Mouse (Mus musculus) brain, embryonic 14.5 days (tissue): ENCODE results near the gene Wdr12. TPM values are rescaled to one million over a fixed set of nuclear protein-coding genes. Genes with fewer than 3 reads are reported as not detected.
"Not testable (repeated sequence)": the region's sequence is repeated elsewhere in the genome, so short reads cannot be mapped to it uniquely, and the experiment has no call there.

Experiments used
- DNase-seq: peaks from one replicate; pipeline ENCODE4 v3.0.0-alpha.2; 2011; ENCODE audit warnings: low read depth
- CTCF ChIP-seq: fragments of 200-500 bp; IDR thresholded peaks from 2 replicates; pipeline ENCODE4 v1.5.1; 2012; ENCODE audit warnings: inconsistent platforms, mild to moderate bottlenecking, moderate library complexity, borderline replicate concordance; ENCODE audit not compliant: insufficient read depth, insufficient read length; ENCODE audit errors: extremely low read depth
- POLR2A ChIP-seq: fragments of 200-500 bp; IDR thresholded peaks from 2 replicates; pipeline ENCODE4 v1.6.1; 2012; ENCODE audit warnings: mild to moderate bottlenecking, inconsistent platforms, borderline replicate concordance; ENCODE audit not compliant: poor library complexity, insufficient read depth, insufficient read length, severe bottlenecking; ENCODE audit errors: extremely low read depth
- polyA plus RNA-seq: library from polyadenylated mRNA; depleted of rRNA; stranded (reverse); fragments of >200 nt; gene quantifications from 2 replicates; pipeline ENCODE4 v1.2.3, GENCODE M21; 2012; rRNA removed

The Wdr12 gene
- polyA plus RNA-seq, 1 experiment: 18.5 TPM

GRCm38 (mm10) chr1:60056310-60056709 lies 42.1 kb downstream of the Wdr12 start:
- DNase-seq: no peak
- TF ChIP-seq CTCF (no peak), POLR2A (no peak)

- no peak for DNase-seq
- no peak for TF ChIP-seq POLR2A
- peak; percentile 22; the same call in 1 of the 2 replicates for TF ChIP-seq CTCF
Observed at GRCm38 (mm10) chr1:60054659-60055058, 43.8 kb downstream of the Wdr12 start.

GRCm38 (mm10) chr1:60047481-60047880 lies 51.0 kb downstream of the Wdr12 start:
- DNase-seq: not testable (repeated sequence)

- DNase-seq: no peak
- TF ChIP-seq POLR2A (no peak), CTCF (no peak)
Observed at GRCm38 (mm10) chr1:60044595-60044994, 53.9 kb downstream of the Wdr12 start.

GRCm38 (mm10) chr1:60042796-60043469 lies 55.5 kb downstream of the Wdr12 start, which contains the start of gene Ica1l:
Ica1l (minus strand) TSS chr1:60043184.
- DNase-seq: peak; percentile 67
- TF ChIP-seq POLR2A (0 out of 2 replicates have a peak, but pooled peaks have one; percentile 16), CTCF (no peak)

- peak; percentile 44 for DNase-seq
- TF ChIP-seq CTCF: no peak
- TF ChIP-seq POLR2A: no peak
Observed at GRCm38 (mm10) chr1:60042398-60042795, 56.0 kb downstream of the Wdr12 start.

GRCm38 (mm10) chr1:60035044-60035443 lies 63.4 kb downstream of the Wdr12 start:
- no peak for TF ChIP-seq CTCF
- no peak for TF ChIP-seq POLR2A
- peak; percentile 83 for DNase-seq

Other genes with a start within 250 kb of the Wdr12 start
- gene Fam117b, start 185.6 kb downstream of the Wdr12 start, polyA plus RNA-seq: 42.6 and 71.0 TPM in 2 replicates
- 19.7 and 27.7 TPM in 2 replicates for gene Ica1l, start 55.5 kb downstream of the Wdr12 start, polyA plus RNA-seq
- gene Carf, start 398 bp downstream of the Wdr12 start, polyA plus RNA-seq: 7.1 and 8.3 TPM in 2 replicates
- 7.5 and 8.5 TPM in 2 replicates for gene Nbeal1, start 82.0 kb upstream of the Wdr12 start, polyA plus RNA-seq
- gene Cyp20a1, start 244.7 kb upstream of the Wdr12 start, polyA plus RNA-seq: 11.0 and 13.5 TPM in 2 replicates